Mouse (Mus musculus) stomach, postnatal 0 days (tissue): ENCODE measurements around the gene Gorasp2.

Experiments used
- CTCF ChIP-seq: IDR thresholded peaks from 2 replicates; pipeline ENCODE4 v1.5.1; 2016; ENCODE audit warnings: antibody characterized with exemption, low read depth, mild to moderate bottlenecking, moderate library complexity
- EP300 ChIP-seq: optimal IDR thresholded peaks from 2 replicates; pipeline ENCODE3; 2016; ENCODE audit warnings: antibody characterized with exemption

DNA sequence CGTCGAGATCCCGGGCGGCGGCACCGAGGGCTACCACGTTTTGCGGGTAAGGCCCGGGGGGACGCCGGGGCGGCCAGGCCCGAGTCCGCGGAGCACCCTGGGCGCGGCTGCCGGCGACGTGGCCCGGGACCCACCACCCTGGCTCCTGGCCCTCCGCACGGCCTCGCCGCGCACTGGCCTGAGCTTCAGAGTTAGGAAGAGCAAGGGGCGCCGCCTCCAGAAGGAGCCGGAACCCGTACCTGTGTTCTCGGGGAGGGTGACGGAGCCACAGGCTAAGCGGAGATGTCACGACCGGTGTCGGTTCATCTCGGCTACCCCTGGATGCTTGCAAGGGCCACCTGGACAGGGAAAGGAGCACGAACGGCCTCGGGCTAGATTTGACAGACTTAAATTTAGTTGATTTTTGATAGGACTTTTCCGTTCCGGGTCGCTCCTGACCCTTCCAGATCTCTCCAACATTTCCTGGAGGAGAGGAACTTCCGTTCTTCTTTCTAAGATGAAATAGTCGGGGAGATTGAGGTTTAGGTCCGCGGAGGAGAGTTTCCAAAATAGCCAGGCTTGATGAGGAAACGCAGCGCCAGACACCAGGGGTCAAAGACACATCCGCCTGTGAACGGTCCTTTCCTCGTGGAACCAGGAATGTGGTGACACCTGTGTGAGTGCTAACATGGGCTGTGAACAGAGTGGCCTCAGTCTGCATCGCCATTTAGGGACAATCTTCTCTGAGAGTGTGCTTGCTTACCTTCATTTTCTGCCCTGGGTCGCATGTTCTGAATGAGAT lies 529 bp downstream of the Gorasp2 start, which contains the start of gene Gm26558:
- no peak for TF ChIP-seq CTCF
- no peak for TF ChIP-seq EP300
